Mouse (Mus musculus): Measurements from ENCODE around the gene Casp3.
A peak's percentile ranks its signal among the peaks of the same experiment; 100 is the strongest.

Casp3 gene

GRCm38 (mm10) chr8:46613377-46613776, 3.7 kb upstream of the Casp3 start:
- TF ChIP-seq NANOG (IDR thresholded peaks at IDR 0.05; ENCODE audit: borderline replicate concordance, low read length) (no peak), CTCF (conservative IDR thresholded peaks at IDR 0.05; ENCODE audit: low read length) (no peak), POU5F1 (IDR thresholded peaks at IDR 0.05; ENCODE audit: borderline replicate concordance, low read length) (no peak)
- Histone ChIP-seq H3K27me3 (ENCODE audit: insufficient read depth, low read length) (no peaks in the 10 kb centered on the region), H3K4me3 (replicated peaks; ENCODE audit: low read length) (no peak overlapping the region), H3K9me3 (ENCODE audit: low read length) (no peaks in the 10 kb centered on the region), H3K36me3 (ENCODE audit: insufficient read depth, low read length) (peaks cover 34% of the 10 kb centered on the region), H3K4me1 (replicated peaks; ENCODE audit: low read depth, low read length) (peaks cover 21% of the 10 kb centered on the region)

GRCm38 (mm10) chr8:46615936-46616335, 1.2 kb upstream of the Casp3 start:
- Histone ChIP-seq H3K4me3 (replicated peaks; ENCODE audit: low read length) (peak overlapping the region; percentile 83), H3K9me3 (ENCODE audit: low read length) (no peaks in the 10 kb centered on the region)
- TF ChIP-seq NANOG (IDR thresholded peaks at IDR 0.05; ENCODE audit: borderline replicate concordance, low read length) (no peak), POU5F1 (IDR thresholded peaks at IDR 0.05; ENCODE audit: borderline replicate concordance, low read length) (no peak), CTCF (conservative IDR thresholded peaks at IDR 0.05; ENCODE audit: low read length) (no peak)

GRCm38 (mm10) chr8:46617690-46618620, 864 bp downstream of the Casp3 start:
- Histone ChIP-seq H3K4me1 (replicated peaks; ENCODE audit: low read depth, low read length) (peaks cover 44% of the 10 kb centered on the region), H3K36me3 (ENCODE audit: insufficient read depth, low read length) (peaks cover 7% of the 10 kb centered on the region; the same call in 1 of the 2 replicates), H3K9me3 (ENCODE audit: low read length) (no peaks in the 10 kb centered on the region), H3K27me3 (ENCODE audit: insufficient read depth, low read length) (no peaks in the 10 kb centered on the region), H3K4me3 (replicated peaks; ENCODE audit: low read length) (peak overlapping the region; percentile 89)
- no peak for TF ChIP-seq POU5F1 (IDR thresholded peaks at IDR 0.05; ENCODE audit: borderline replicate concordance, low read length)
- TF ChIP-seq CTCF (conservative IDR thresholded peaks at IDR 0.05; ENCODE audit: low read length), result no peak
- TF ChIP-seq NANOG (IDR thresholded peaks at IDR 0.05; ENCODE audit: borderline replicate concordance, low read length), result no peak

More at GRCm38 (mm10) chr8:46615936-46616335, 1.2 kb upstream of the Casp3 start:
- Histone ChIP-seq H3K27me3 (ENCODE audit: insufficient read depth, low read length) (no peaks in the 10 kb centered on the region), H3K36me3 (ENCODE audit: insufficient read depth, low read length) (peaks cover 11% of the 10 kb centered on the region), H3K4me1 (replicated peaks; ENCODE audit: low read depth, low read length) (peaks cover 45% of the 10 kb centered on the region)

- H3K4me3 ChIP-seq (replicated peaks; ENCODE audit: low read length), result peak overlapping the region; percentile 89
- H3K9me3 ChIP-seq (ENCODE audit: low read length), result no peaks in the 10 kb centered on the region
- no peaks in the 10 kb centered on the region for H3K27me3 ChIP-seq (ENCODE audit: insufficient read depth, low read length)
- TF ChIP-seq POU5F1 (IDR thresholded peaks at IDR 0.05; ENCODE audit: borderline replicate concordance, low read length), result no peak
- no peak for TF ChIP-seq CTCF (conservative IDR thresholded peaks at IDR 0.05; ENCODE audit: low read length)
- no peak for TF ChIP-seq NANOG (IDR thresholded peaks at IDR 0.05; ENCODE audit: borderline replicate concordance, low read length)
- peaks cover 44% of the 10 kb centered on the region for H3K4me1 ChIP-seq (replicated peaks; ENCODE audit: low read depth, low read length)
- H3K36me3 ChIP-seq (ENCODE audit: insufficient read depth, low read length), result 0 out of 2 replicates have a peak, but pooled peaks cover under 1% of the 10 kb centered on the region
Measured at GRCm38 (mm10) chr8:46618639-46619320, 1.7 kb downstream of the Casp3 start.

- no peak for TF ChIP-seq POU5F1 (IDR thresholded peaks at IDR 0.05; ENCODE audit: borderline replicate concordance, low read length)
- no peak for TF ChIP-seq CTCF (conservative IDR thresholded peaks at IDR 0.05; ENCODE audit: low read length)
- TF ChIP-seq NANOG (IDR thresholded peaks at IDR 0.05; ENCODE audit: borderline replicate concordance, low read length), result no peak
- no peaks in the 10 kb centered on the region for H3K36me3 ChIP-seq (ENCODE audit: insufficient read depth, low read length)
- H3K9me3 ChIP-seq (ENCODE audit: low read length), result no peaks in the 10 kb centered on the region
- H3K27me3 ChIP-seq (ENCODE audit: insufficient read depth, low read length), result no peaks in the 10 kb centered on the region
- H3K4me3 ChIP-seq (replicated peaks; ENCODE audit: low read length), result no peak overlapping the region
- H3K4me1 ChIP-seq (replicated peaks; ENCODE audit: low read depth, low read length), result peaks cover 36% of the 10 kb centered on the region
Measured at GRCm38 (mm10) chr8:46622446-46623270, 5.6 kb downstream of the Casp3 start.

- Histone ChIP-seq H3K4me3 (replicated peaks; ENCODE audit: low read length) (no peak overlapping the region), H3K36me3 (ENCODE audit: insufficient read depth, low read length) (peaks cover 18% of the 10 kb centered on the region), H3K9me3 (ENCODE audit: low read length) (no peaks in the 10 kb centered on the region), H3K4me1 (replicated peaks; ENCODE audit: low read depth, low read length) (peaks cover 26% of the 10 kb centered on the region), H3K27me3 (ENCODE audit: insufficient read depth, low read length) (no peaks in the 10 kb centered on the region)
- TF ChIP-seq NANOG (IDR thresholded peaks at IDR 0.05; ENCODE audit: borderline replicate concordance, low read length) (no peak), CTCF (conservative IDR thresholded peaks at IDR 0.05; ENCODE audit: low read length) (no peak), POU5F1 (IDR thresholded peaks at IDR 0.05; ENCODE audit: borderline replicate concordance, low read length) (no peak)
Measured at GRCm38 (mm10) chr8:46625166-46625565, 8.1 kb downstream of the Casp3 start.

- H3K27me3 ChIP-seq (ENCODE audit: insufficient read depth, low read length), result no peaks in the 10 kb centered on the region
- H3K4me1 ChIP-seq (replicated peaks; ENCODE audit: low read depth, low read length), result peaks cover 17% of the 10 kb centered on the region
- no peaks in the 10 kb centered on the region for H3K9me3 ChIP-seq (ENCODE audit: low read length)
- H3K36me3 ChIP-seq (ENCODE audit: insufficient read depth, low read length), result peaks cover 30% of the 10 kb centered on the region
- TF ChIP-seq POU5F1 (IDR thresholded peaks at IDR 0.05; ENCODE audit: borderline replicate concordance, low read length) (no peak), CTCF (conservative IDR thresholded peaks at IDR 0.05; ENCODE audit: low read length) (no peak), NANOG (IDR thresholded peaks at IDR 0.05; ENCODE audit: borderline replicate concordance, low read length) (no peak)
- H3K4me3 ChIP-seq (replicated peaks; ENCODE audit: low read length), result no peak overlapping the region
Measured at GRCm38 (mm10) chr8:46626642-46627041, 9.6 kb downstream of the Casp3 start.
